Mouse (Mus musculus) cortical plate, adult 2 months (tissue): ENCODE results near the gene Trib2.

ENCODE experiments used
- CTCF ChIP-seq: fragments of 200-500 bp; IDR thresholded peaks from 2 replicates; pipeline ENCODE4 v1.5.1; 2011; ENCODE audit warnings: mild to moderate bottlenecking, control low read depth, low read length; ENCODE audit not compliant: insufficient read depth; ENCODE audit errors: extremely low read depth
- POLR2A ChIP-seq: fragments of 200-500 bp; IDR thresholded peaks from 2 replicates; pipeline ENCODE4 v1.6.1; 2011; ENCODE audit warnings: mild to moderate bottlenecking, low read length, control low read depth; ENCODE audit not compliant: insufficient read depth; ENCODE audit errors: extremely low read depth

DNA sequence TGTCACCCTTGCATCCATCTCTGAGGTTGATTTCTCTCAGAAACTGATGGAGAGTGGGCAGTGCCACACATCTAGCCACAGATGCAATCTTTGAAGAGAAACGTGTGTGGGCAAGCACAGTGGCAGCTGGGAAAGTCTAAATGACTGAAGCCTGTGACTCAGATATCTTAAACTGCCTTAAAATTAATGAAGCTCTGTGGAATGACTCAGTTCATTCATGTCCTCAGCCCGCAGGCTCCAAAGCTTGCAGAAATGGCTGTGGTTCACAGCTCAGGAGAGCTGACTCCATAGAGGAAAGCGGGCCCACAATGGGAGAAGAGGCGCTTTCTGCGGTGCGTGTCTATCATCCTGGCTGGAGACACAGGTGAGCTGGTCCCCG is 15.9 kb upstream of the Trib2 start:
- TF ChIP-seq CTCF (no peak), POLR2A (no peak)
